Comparison of ENCODE assay signal across 8 mouse cellular contexts in the genomic region with DNA sequence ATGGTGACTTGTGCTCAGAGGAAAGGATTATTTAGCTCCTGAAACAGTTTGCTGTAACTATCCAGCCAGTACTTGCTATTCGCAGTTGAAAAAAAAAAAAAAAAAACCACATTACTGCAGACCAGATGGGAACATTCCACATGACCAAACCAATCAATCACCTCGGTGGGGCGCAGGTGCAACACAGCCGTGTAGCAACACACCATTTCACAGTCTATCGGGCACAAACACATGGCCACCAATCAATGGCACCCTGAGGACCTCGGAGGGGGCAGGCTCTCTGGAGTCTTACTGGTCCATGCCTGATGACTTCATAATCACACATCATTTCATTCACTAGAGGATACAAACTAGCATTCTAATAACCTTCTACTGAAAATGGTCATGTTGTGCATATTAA.
DNase-seq lines count a peak whose midpoint lies in the region; ATAC-seq and TF ChIP-seq lines count a peak whose summit lies in the region.

No protein-coding gene starts in this region.

- H3K27ac ChIP-seq in CH12.LX (ENCODE audit: insufficient read depth, low read depth), result no peak overlapping the region
- H3K27ac ChIP-seq in hindbrain, embryonic 13.5 days, result peak overlapping the region; percentile 88
- H3K27ac ChIP-seq in midbrain, embryonic 12.5 days (replicated peaks), result peak overlapping the region; percentile 70

- peak; percentile 20; the same call in 1 of the 2 replicates for TF ChIP-seq EP300 in CH12.LX (IDR thresholded peaks at IDR 0.05; ENCODE audit: low read length)

- in situ Hi-C loops in CH12.LX (cut with MboI; ENCODE audit: low pct_ligation_motif_present, low pct_unique_long_range_greater_than_20kb, low sequenced_read_pairs), result no loop called here

- peak overlapping the region in 1 of 3 experiments; percentile 42 for H3K4me3 ChIP-seq in CH12.LX (replicated peaks in 1 of 3; ENCODE audit: low read depth in 2 of 3, low read length in 2 of 3, poor library complexity in 1 of 3)
- H3K4me3 ChIP-seq in hindbrain, embryonic 13.5 days, result no peak overlapping the region
- H3K4me3 ChIP-seq in midbrain, embryonic 12.5 days, result no peak overlapping the region

- H3K9me3 ChIP-seq in CH12.LX (replicated peaks; ENCODE audit: low read length), result no peaks in the 10 kb centered on the region
- H3K9me3 ChIP-seq in hindbrain, embryonic 13.5 days, result no peaks in the 10 kb centered on the region
- no peaks in the 10 kb centered on the region for H3K9me3 ChIP-seq in midbrain, embryonic 12.5 days

- peaks cover 6% of the 10 kb centered on the region; the same call in 1 of the 2 replicates for H3K79me2 ChIP-seq in CH12.LX (replicated peaks; ENCODE audit: control insufficient read depth, extremely low read depth, insufficient read depth, poor library complexity, severe bottlenecking)

- H3K9ac ChIP-seq in CH12.LX (ENCODE audit: insufficient read depth, low read depth), result no peak overlapping the region
- no peak overlapping the region for H3K9ac ChIP-seq in hindbrain, embryonic 13.5 days
- H3K9ac ChIP-seq in midbrain, embryonic 12.5 days (replicated peaks), result no peak overlapping the region

- dilution Hi-C loops in CH12.LX (cut with MboI; ENCODE audit: extremely low pct_ligation_motif_present, extremely low pct_unique_long_range_greater_than_20kb, low sequenced_read_pairs), result no loop called here

- H3K27me3 ChIP-seq in CH12.LX (replicated peaks), result no peaks in the 10 kb centered on the region
- no peaks in the 10 kb centered on the region for H3K27me3 ChIP-seq in hindbrain, embryonic 13.5 days
- H3K27me3 ChIP-seq in midbrain, embryonic 12.5 days, result no peaks in the 10 kb centered on the region

- peak overlapping the region; percentile 40; the same call in 1 of the 2 replicates for H3K4me2 ChIP-seq in CH12.LX (ENCODE audit: insufficient read depth, low read depth, poor library complexity, severe bottlenecking)
- peak overlapping the region; percentile 32 for H3K4me2 ChIP-seq in hindbrain, embryonic 13.5 days
- H3K4me2 ChIP-seq in midbrain, embryonic 12.5 days (replicated peaks), result 0 out of 2 replicates have a peak overlapping the region, but pooled peaks have one; percentile 7

- H3K36me3 ChIP-seq in CH12.LX (replicated peaks in 1 of 2; ENCODE audit: control insufficient read depth in 1 of 2, insufficient read depth in 1 of 2, low read length in 1 of 2), result peaks cover 0 to 2% of the 10 kb centered on the region in 2 experiments
- no peaks in the 10 kb centered on the region for H3K36me3 ChIP-seq in hindbrain, embryonic 13.5 days
- H3K36me3 ChIP-seq in midbrain, embryonic 12.5 days, result no peaks in the 10 kb centered on the region

- no peak for TF ChIP-seq POLR2A in CH12.LX (IDR thresholded peaks at IDR 0.05; ENCODE audit: low read depth, low read length)

- peak; percentile 40 for TF ChIP-seq RAD21 in CH12.LX (IDR thresholded peaks at IDR 0.05; ENCODE audit: low read depth, low read length)

- DNase-seq in adrenal gland, adult 2 months, result peak; percentile 16
- no peak for DNase-seq in adrenal gland, postnatal 10 days
- DNase-seq in CH12.LX (ENCODE audit: extremely low read depth), result peak; percentile 67
- DNase-seq in embryo, embryonic 10 days (ENCODE audit: low spot score), result peak; percentile 85
- DNase-seq in gastrocnemius, adult 8-10 months (ENCODE audit: low spot score in 2 of 2), result no peak
- no peak for DNase-seq in urinary bladder, postnatal 4 days (ENCODE audit: low spot score in 2 of 2)

- peak; percentile 96 for ATAC-seq in hindbrain, embryonic 13.5 days (ENCODE audit: low FRiP score)
- peak; percentile 96 for ATAC-seq in midbrain, embryonic 12.5 days (ENCODE audit: low FRiP score, low read depth)

- peaks cover 4 to 27% of the 10 kb centered on the region in 2 experiments for H3K4me1 ChIP-seq in CH12.LX (ENCODE audit: control insufficient read depth in 1 of 2, insufficient read depth in 2 of 2)
- H3K4me1 ChIP-seq in hindbrain, embryonic 13.5 days (replicated peaks), result peaks cover 41% of the 10 kb centered on the region
- H3K4me1 ChIP-seq in midbrain, embryonic 12.5 days, result peaks cover 27% of the 10 kb centered on the region

- TF ChIP-seq CTCF in CH12.LX (conservative IDR thresholded peaks at IDR 0.05 in 1 of 2, IDR thresholded peaks at IDR 0.05 in 1 of 2; ENCODE audit: low read depth in 2 of 2, low read length in 2 of 2), result peak in 1 of 2 experiments; percentile 41; a peak in 2 of 4 replicates

- 17% methylated on average over 6 of the region's 6 CpGs for WGBS in hindbrain, embryonic 13.5 days
- 22% methylated on average over 6 of the region's 6 CpGs for WGBS in midbrain, embryonic 12.5 days

TF ChIP-seq in CH12.LX, 34 proteins besides CTCF, POLR2A, EP300 and RAD21:
- TF ChIP-seq UBTF (IDR thresholded peaks at IDR 0.05; ENCODE audit: low read depth, low read length) (no peak), MAFK (IDR thresholded peaks at IDR 0.05; ENCODE audit: insufficient replicate concordance, low read length) (no peak), ZKSCAN1 (IDR thresholded peaks at IDR 0.05; ENCODE audit: borderline replicate concordance, low read depth, low read length) (no peak), E2F4 (IDR thresholded peaks at IDR 0.05; ENCODE audit: insufficient replicate concordance, low read depth, low read length) (no peak), MAZ (IDR thresholded peaks at IDR 0.05; ENCODE audit: low read depth, low read length) (no peak), TCF12 (IDR thresholded peaks at IDR 0.05; ENCODE audit: low read depth, low read length) (peak; percentile 50; the same call in 1 of the 2 replicates), USF1 (IDR thresholded peaks at IDR 0.05; ENCODE audit: low read depth, low read length) (no peak), CHD2 (IDR thresholded peaks at IDR 0.05; ENCODE audit: low read length) (no peak), POLR2AphosphoS2 (IDR thresholded peaks at IDR 0.05; ENCODE audit: low read depth, low read length) (no peak), SMC3 (IDR thresholded peaks at IDR 0.05; ENCODE audit: low read depth, low read length) (peak; percentile 39), KAT2A (IDR thresholded peaks at IDR 0.05; ENCODE audit: insufficient replicate concordance, low read length) (no peak), GABPA (IDR thresholded peaks at IDR 0.05; ENCODE audit: insufficient replicate concordance, low read depth, low read length) (no peak), ZNF384 (IDR thresholded peaks at IDR 0.05; ENCODE audit: low read depth, low read length) (peak; percentile 96), JUND (conservative IDR thresholded peaks at IDR 0.05; ENCODE audit: low read depth, low read length) (0 out of 2 replicates have a peak, but pooled peaks have one; percentile 26), MAX (IDR thresholded peaks at IDR 0.05; ENCODE audit: low read length) (peak; percentile 63), ETS1 (conservative IDR thresholded peaks at IDR 0.05; ENCODE audit: low read depth, low read length) (no peak; the same call in 1 of the 2 replicates), RCOR1 (conservative IDR thresholded peaks at IDR 0.05; ENCODE audit: low read depth, low read length) (no peak), CHD1 (IDR thresholded peaks at IDR 0.05; ENCODE audit: low read depth, low read length) (no peak), BHLHE40 (IDR thresholded peaks at IDR 0.05; ENCODE audit: low read depth, low read length) (peak; percentile 51), USF2 (conservative IDR thresholded peaks at IDR 0.05; ENCODE audit: low read depth, low read length) (no peak), ZMIZ1 (IDR thresholded peaks at IDR 0.05; ENCODE audit: low read depth, low read length) (no peak), MYC (IDR thresholded peaks at IDR 0.05; ENCODE audit: low read depth, low read length) (peak; percentile 78; the same call in 1 of the 2 replicates), NRF1 (IDR thresholded peaks at IDR 0.05; ENCODE audit: low read depth, low read length) (peak; percentile 56; the same call in 1 of the 2 replicates), IRF4 (IDR thresholded peaks at IDR 0.05; ENCODE audit: low read depth, low read length) (0 out of 2 replicates have a peak, but pooled peaks have one; percentile 22), ZC3H11A (IDR thresholded peaks at IDR 0.05; ENCODE audit: low read depth, low read length) (no peak), PAX5 (IDR thresholded peaks at IDR 0.05; ENCODE audit: low read length) (no peak), ELF1 (IDR thresholded peaks at IDR 0.05; ENCODE audit: low read depth, low read length) (no peak), TBP (conservative IDR thresholded peaks at IDR 0.05; ENCODE audit: low read depth, low read length) (no peak), MEF2A (IDR thresholded peaks at IDR 0.05; ENCODE audit: borderline replicate concordance, low read depth, low read length) (no peak), JUN (IDR thresholded peaks at IDR 0.05; ENCODE audit: insufficient read depth, low read depth, low read length) (no peak), SIN3A (IDR thresholded peaks at IDR 0.05; ENCODE audit: low read length) (no peak), NELFE (IDR thresholded peaks at IDR 0.05; ENCODE audit: low read depth, low read length) (no peak), MXI1 (IDR thresholded peaks at IDR 0.05; ENCODE audit: low read depth, low read length) (no peak), HCFC1 (IDR thresholded peaks at IDR 0.05; ENCODE audit: low read depth, low read length) (no peak)
TF ChIP-seq in CH12.LX: peak in this region for 9.

Comparison
In these comparisons a context has a peak if more than half of its experiments do, and no peak if none do; other contexts are left out.
1. DNase-seq: peak in adrenal gland, adult 2 months (single experiment), CH12.LX (single experiment) and embryo, embryonic 10 days (single experiment); none in adrenal gland, postnatal 10 days (single experiment), gastrocnemius, adult 8-10 months (0 of 2) and urinary bladder, postnatal 4 days (0 of 2).
2. Peak in every context shown above with its lines, with median percentiles within 50 percentile points of each other: H3K4me2 ChIP-seq.